Mouse (Mus musculus) testis, adult 2 months (tissue): ENCODE results near the gene Lamb3. TPM values are rescaled to one million over a fixed set of nuclear protein-coding genes. Genes with fewer than 3 reads are reported as not detected.

Source experiments
- H3K27ac ChIP-seq: fragments of 200-500 bp; 2 replicates; pipeline ENCODE4 v1.5.1; 2012; ENCODE audit warnings: low read depth, low read length; ENCODE audit not compliant: control insufficient read depth, insufficient read depth
- H3K27me3 ChIP-seq: fragments of 200-500 bp; 2 replicates; pipeline ENCODE4 v1.6.1; 2012; ENCODE audit warnings: mild to moderate bottlenecking, low read length, moderate library complexity; ENCODE audit not compliant: control insufficient read depth, insufficient read depth
- H3K36me3 ChIP-seq: fragments of 200-500 bp; 2 replicates; pipeline ENCODE4 v1.6.1; 2012; ENCODE audit warnings: mild to moderate bottlenecking, low read length; ENCODE audit not compliant: control insufficient read depth, insufficient read depth
- H3K4me1 ChIP-seq: fragments of 200-500 bp; 2 replicates; pipeline ENCODE4 v1.6.1; 2012; ENCODE audit warnings: low read length; ENCODE audit not compliant: control insufficient read depth, insufficient read depth
- H3K4me3 ChIP-seq: fragments of 200-500 bp; 2 replicates; pipeline ENCODE4 v1.5.1; 2012; ENCODE audit warnings: low read depth, mild to moderate bottlenecking, low read length, moderate library complexity, mixed read lengths; ENCODE audit not compliant: control insufficient read depth
- CTCF ChIP-seq: fragments of 200-500 bp; IDR thresholded peaks from 2 replicates; pipeline ENCODE4 v1.5.1; 2012; ENCODE audit warnings: low read depth, mild to moderate bottlenecking, inconsistent platforms, low read length, moderate library complexity; ENCODE audit not compliant: control insufficient read depth, insufficient read depth, insufficient replicate concordance
- POLR2A ChIP-seq: fragments of 200-500 bp; IDR thresholded peaks from 2 replicates; pipeline ENCODE4 v1.6.1; 2012; ENCODE audit warnings: low read depth, mild to moderate bottlenecking, inconsistent platforms, low read length, moderate library complexity; ENCODE audit not compliant: control insufficient read depth
- polyA plus RNA-seq: library from polyadenylated mRNA; depleted of rRNA; stranded (reverse); fragments of >200 nt; gene quantifications from 2 replicates; pipeline ENCODE4 v1.2.3, GENCODE M21; 2012

Gene Lamb3
- polyA plus RNA-seq, 1 experiment, result 4.2 TPM

DNA sequence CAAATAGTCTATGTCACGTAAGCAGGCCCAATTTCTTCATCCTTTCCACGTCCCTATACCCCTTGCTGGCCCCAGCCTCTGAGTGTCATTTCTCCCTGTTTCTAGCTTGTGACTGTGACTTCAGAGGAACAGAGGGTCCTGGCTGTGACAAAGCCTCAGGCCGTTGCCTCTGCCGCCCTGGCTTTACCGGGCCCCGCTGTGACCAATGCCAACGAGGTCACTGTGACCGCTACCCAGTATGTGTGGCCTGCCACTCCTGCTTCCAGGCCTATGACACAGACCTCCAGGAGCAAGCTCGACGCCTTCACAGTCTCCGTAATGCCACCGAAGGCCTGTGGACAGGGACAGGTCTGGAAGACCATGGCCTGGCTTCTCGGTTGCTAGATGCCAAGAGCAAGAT is 124.5 kb downstream of the Lamb3 start:
- H3K4me1 ChIP-seq, result peaks cover 2% of the 10 kb centered on the region; the same call in 1 of the 2 replicates
- TF ChIP-seq POLR2A, result no peak
- TF ChIP-seq CTCF, result no peak
- no peak overlapping the region for H3K4me3 ChIP-seq
- H3K36me3 ChIP-seq, result no peaks in the 10 kb centered on the region
- no peak overlapping the region for H3K27ac ChIP-seq
- no peaks in the 10 kb centered on the region for H3K27me3 ChIP-seq

- no peak overlapping the region for H3K4me3 ChIP-seq
- no peak overlapping the region for H3K27ac ChIP-seq
- peaks cover 2% of the 10 kb centered on the region; the same call in 1 of the 2 replicates for H3K4me1 ChIP-seq
- no peak for TF ChIP-seq POLR2A
- TF ChIP-seq CTCF, result no peak
- no peaks in the 10 kb centered on the region for H3K27me3 ChIP-seq
- no peaks in the 10 kb centered on the region for H3K36me3 ChIP-seq
Measured at GRCm38 (mm10) chr1:193332671-193333070, 125.2 kb downstream of the Lamb3 start.

GRCm38 (mm10) chr1:193333776-193334175 is 126.3 kb downstream of the Lamb3 start:
- Histone ChIP-seq H3K27ac (no peak overlapping the region), H3K4me3 (peak overlapping the region; percentile 78), H3K27me3 (no peaks in the 10 kb centered on the region), H3K4me1 (peaks cover 2% of the 10 kb centered on the region; the same call in 1 of the 2 replicates), H3K36me3 (no peaks in the 10 kb centered on the region)
- TF ChIP-seq POLR2A (no peak), CTCF (no peak)

DNA sequence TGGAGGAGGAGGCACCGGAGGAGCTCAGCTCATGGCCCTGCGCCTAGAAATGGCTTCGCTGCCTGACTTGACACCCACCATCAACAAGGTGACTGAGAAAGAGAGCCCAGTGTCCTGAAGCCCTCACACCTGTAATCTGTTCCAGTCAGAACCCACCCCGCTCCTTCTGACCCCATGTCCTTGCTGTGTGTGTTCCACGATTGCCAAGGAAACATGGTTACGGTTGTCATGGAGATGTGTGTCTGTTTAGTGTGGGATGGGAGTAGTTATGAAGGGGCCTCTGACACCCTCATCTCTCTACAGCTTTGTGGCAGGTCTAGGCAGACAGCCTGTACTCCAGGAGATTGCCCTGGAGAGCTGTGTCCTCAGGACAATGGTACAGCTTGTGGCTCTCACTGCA is 127.0 kb downstream of the Lamb3 start:
- no peak overlapping the region for H3K27ac ChIP-seq
- no peak for TF ChIP-seq CTCF
- no peak; the same call in 1 of the 2 replicates for TF ChIP-seq POLR2A
- H3K27me3 ChIP-seq, result no peaks in the 10 kb centered on the region
- H3K4me1 ChIP-seq, result peaks cover 2% of the 10 kb centered on the region; the same call in 1 of the 2 replicates
- peak overlapping the region; percentile 78 for H3K4me3 ChIP-seq
- H3K36me3 ChIP-seq, result no peaks in the 10 kb centered on the region

GRCm38 (mm10) chr1:193336122-193337017 is 128.9 kb downstream of the Lamb3 start:
- TF ChIP-seq CTCF, result no peak
- TF ChIP-seq POLR2A, result no peak
- H3K4me3 ChIP-seq, result peak overlapping the region; percentile 14
- no peaks in the 10 kb centered on the region for H3K36me3 ChIP-seq
- H3K27me3 ChIP-seq, result no peaks in the 10 kb centered on the region
- H3K27ac ChIP-seq, result no peak overlapping the region
- peaks cover 2% of the 10 kb centered on the region; the same call in 1 of the 2 replicates for H3K4me1 ChIP-seq

GRCm38 (mm10) chr1:193337018-193337321 is 129.5 kb downstream of the Lamb3 start:
- H3K27ac ChIP-seq, result no peak overlapping the region

DNA sequence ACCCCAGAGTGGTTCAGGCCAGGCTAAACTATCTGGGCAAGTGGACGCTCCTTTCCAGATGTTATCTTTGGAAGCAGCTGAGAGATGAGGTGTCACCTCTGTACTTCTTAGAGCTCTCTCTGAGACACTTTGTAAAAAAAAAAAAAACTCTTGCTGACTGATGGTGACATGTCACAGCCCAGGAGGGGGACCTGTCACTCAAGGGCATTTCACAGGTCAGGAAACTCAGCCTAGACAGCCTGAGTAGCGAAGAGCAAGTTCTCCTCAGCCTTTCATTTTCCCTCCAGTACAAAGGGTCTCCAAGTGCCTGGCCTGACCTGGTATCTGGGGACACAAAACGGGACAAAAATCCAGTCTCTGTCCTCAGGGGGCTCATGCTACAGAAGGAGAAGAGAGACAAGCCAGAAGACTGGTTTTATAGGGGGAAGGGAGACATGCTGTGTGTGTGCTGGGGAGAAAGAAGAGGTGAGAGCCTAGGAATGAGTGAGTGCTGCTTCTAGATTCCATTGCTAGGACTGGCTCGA is 130.3 kb downstream of the Lamb3 start:
- Histone ChIP-seq H3K27me3 (no peaks in the 10 kb centered on the region), H3K27ac (no peak overlapping the region), H3K36me3 (no peaks in the 10 kb centered on the region), H3K4me1 (peaks cover 2% of the 10 kb centered on the region; the same call in 1 of the 2 replicates), H3K4me3 (no peak overlapping the region)
- TF ChIP-seq POLR2A, result no peak
- TF ChIP-seq CTCF, result no peak

More at GRCm38 (mm10) chr1:193337018-193337321, 129.5 kb downstream of the Lamb3 start:
- H3K4me1 ChIP-seq, result peaks cover 2% of the 10 kb centered on the region; the same call in 1 of the 2 replicates
- H3K36me3 ChIP-seq, result no peaks in the 10 kb centered on the region
- no peaks in the 10 kb centered on the region for H3K27me3 ChIP-seq
- no peak overlapping the region for H3K4me3 ChIP-seq
- no peak for TF ChIP-seq CTCF
- TF ChIP-seq POLR2A, result no peak
